Mouse (Mus musculus): ENCODE data around the gene Mus81. TPM values are rescaled to one million over a fixed set of nuclear protein-coding genes. Genes with fewer than 3 reads are reported as not detected.
A peak's percentile ranks its signal among the peaks of the same experiment; 100 is the strongest.
"Not testable (repeated sequence)": the region's sequence is repeated elsewhere in the genome, so short reads cannot be mapped to it uniquely, and the experiment has no call there.

The Mus81 gene
- polyA plus RNA-seq, 1 experiment: 55.9 TPM

- TF ChIP-seq CTCF (IDR thresholded peaks at IDR 0.05; ENCODE audit: control insufficient read depth, insufficient read depth, low read length) (no peak), POLR2A (IDR thresholded peaks at IDR 0.05; ENCODE audit: borderline replicate concordance, control insufficient read depth, low read depth, low read length) (no peak)
- Histone ChIP-seq H3K4me1 (ENCODE audit: control insufficient read depth, insufficient read depth, low read length) (no peaks in the 10 kb centered on the region), H3K27ac (ENCODE audit: control insufficient read depth, insufficient read depth, low read depth, low read length, poor library complexity) (no peak overlapping the region), H3K4me3 (replicated peaks; ENCODE audit: control insufficient read depth, low read depth, low read length) (no peak overlapping the region)
- 87% methylated on average over 2 of the region's 2 CpGs for WGBS
These were observed 12.2 kb upstream of the Mus81 start for GRCm38 (mm10) chr19:5500330-5500875.

GRCm38 (mm10) chr19:5496052-5496370 lies 7.8 kb upstream of the Mus81 start:
- Histone ChIP-seq H3K4me3 (replicated peaks; ENCODE audit: control insufficient read depth, low read depth, low read length) (no peak overlapping the region), H3K27ac (ENCODE audit: control insufficient read depth, insufficient read depth, low read depth, low read length, poor library complexity) (no peak overlapping the region), H3K4me1 (ENCODE audit: control insufficient read depth, insufficient read depth, low read length) (no peaks in the 10 kb centered on the region)
- 91% methylated on average over 16 of the region's 16 CpGs for WGBS
- TF ChIP-seq POLR2A (IDR thresholded peaks at IDR 0.05; ENCODE audit: borderline replicate concordance, control insufficient read depth, low read depth, low read length) (no peak), CTCF (IDR thresholded peaks at IDR 0.05; ENCODE audit: control insufficient read depth, insufficient read depth, low read length) (no peak)

- WGBS: 87% methylated on average over 12 of the region's 12 CpGs
- no peaks in the 10 kb centered on the region for H3K4me1 ChIP-seq (ENCODE audit: control insufficient read depth, insufficient read depth, low read length)
- TF ChIP-seq POLR2A (IDR thresholded peaks at IDR 0.05; ENCODE audit: borderline replicate concordance, control insufficient read depth, low read depth, low read length): no peak
- H3K4me3 ChIP-seq (replicated peaks; ENCODE audit: control insufficient read depth, low read depth, low read length): no peak overlapping the region
- H3K27ac ChIP-seq (ENCODE audit: control insufficient read depth, insufficient read depth, low read depth, low read length, poor library complexity): no peak overlapping the region
These were observed 7.3 kb upstream of the Mus81 start for GRCm38 (mm10) chr19:5495353-5496051.

- TF ChIP-seq POLR2A (IDR thresholded peaks at IDR 0.05; ENCODE audit: borderline replicate concordance, control insufficient read depth, low read depth, low read length): no peak
- Histone ChIP-seq H3K27ac (ENCODE audit: control insufficient read depth, insufficient read depth, low read depth, low read length, poor library complexity) (no peak overlapping the region), H3K4me1 (ENCODE audit: control insufficient read depth, insufficient read depth, low read length) (no peaks in the 10 kb centered on the region), H3K4me3 (replicated peaks; ENCODE audit: control insufficient read depth, low read depth, low read length) (no peak overlapping the region)
- 85% methylated on average over 3 of the region's 3 CpGs for WGBS
These were observed 6.1 kb upstream of the Mus81 start for GRCm38 (mm10) chr19:5494314-5494713.

DNA sequence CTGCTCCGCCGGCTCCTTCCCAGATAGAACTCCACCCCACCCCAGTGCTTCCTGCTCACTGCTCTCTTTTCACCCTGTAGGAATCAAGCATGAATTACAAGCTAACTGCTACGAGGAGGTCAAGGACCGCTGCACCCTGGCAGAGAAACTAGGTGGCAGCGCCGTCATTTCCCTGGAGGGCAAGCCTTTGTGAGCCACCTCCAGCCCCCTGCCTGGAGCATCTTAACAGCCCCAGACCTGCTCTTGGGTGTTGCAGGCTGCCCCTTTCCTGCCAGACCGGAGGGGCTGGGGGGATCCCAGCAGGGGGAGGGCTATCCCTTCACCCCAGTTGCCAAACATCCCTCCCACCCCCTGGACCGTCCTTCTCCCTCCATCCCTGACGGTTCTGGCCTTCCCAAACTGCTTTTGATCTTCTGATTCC lies 5.1 kb upstream of the Mus81 start:
- 81% methylated on average over 9 of the region's 9 CpGs for WGBS

GRCm38 (mm10) chr19:5492641-5493040 lies 4.4 kb upstream of the Mus81 start:
- WGBS: 73% methylated on average over 4 of the region's 4 CpGs
- no peak overlapping the region for H3K27ac ChIP-seq (ENCODE audit: control insufficient read depth, insufficient read depth, low read depth, low read length, poor library complexity)
- H3K4me3 ChIP-seq (replicated peaks; ENCODE audit: control insufficient read depth, low read depth, low read length): no peak overlapping the region
- TF ChIP-seq POLR2A (IDR thresholded peaks at IDR 0.05; ENCODE audit: borderline replicate concordance, control insufficient read depth, low read depth, low read length) (no peak), CTCF (IDR thresholded peaks at IDR 0.05; ENCODE audit: control insufficient read depth, insufficient read depth, low read length) (no peak)
- H3K4me1 ChIP-seq (ENCODE audit: control insufficient read depth, insufficient read depth, low read length): peaks cover under 1% of the 10 kb centered on the region; the same call in 1 of the 2 replicates

More for the DNA sequence above, 5.1 kb upstream of the Mus81 start:
- H3K4me3 ChIP-seq (replicated peaks; ENCODE audit: control insufficient read depth, low read depth, low read length); H3K4me1 ChIP-seq (ENCODE audit: control insufficient read depth, insufficient read depth, low read length); H3K27ac ChIP-seq (ENCODE audit: control insufficient read depth, insufficient read depth, low read depth, low read length, poor library complexity): not testable (repeated sequence)

- peaks cover 2% of the 10 kb centered on the region; the same call in 1 of the 2 replicates for H3K4me1 ChIP-seq (ENCODE audit: control insufficient read depth, insufficient read depth, low read length)
- peak overlapping the region; percentile 91 for H3K4me3 ChIP-seq (replicated peaks; ENCODE audit: control insufficient read depth, low read depth, low read length)
- peak overlapping the region; percentile 97 for H3K27ac ChIP-seq (ENCODE audit: control insufficient read depth, insufficient read depth, low read depth, low read length, poor library complexity)
- TF ChIP-seq CTCF (IDR thresholded peaks at IDR 0.05; ENCODE audit: control insufficient read depth, insufficient read depth, low read length) (no peak), POLR2A (IDR thresholded peaks at IDR 0.05; ENCODE audit: borderline replicate concordance, control insufficient read depth, low read depth, low read length) (peak; percentile 79; the same call in 1 of the 2 replicates)
- under 1% methylated on average over 59 of the region's 59 CpGs for WGBS
These were observed 2.9 kb upstream of the Mus81 start for GRCm38 (mm10) chr19:5490898-5491708.

DNA sequence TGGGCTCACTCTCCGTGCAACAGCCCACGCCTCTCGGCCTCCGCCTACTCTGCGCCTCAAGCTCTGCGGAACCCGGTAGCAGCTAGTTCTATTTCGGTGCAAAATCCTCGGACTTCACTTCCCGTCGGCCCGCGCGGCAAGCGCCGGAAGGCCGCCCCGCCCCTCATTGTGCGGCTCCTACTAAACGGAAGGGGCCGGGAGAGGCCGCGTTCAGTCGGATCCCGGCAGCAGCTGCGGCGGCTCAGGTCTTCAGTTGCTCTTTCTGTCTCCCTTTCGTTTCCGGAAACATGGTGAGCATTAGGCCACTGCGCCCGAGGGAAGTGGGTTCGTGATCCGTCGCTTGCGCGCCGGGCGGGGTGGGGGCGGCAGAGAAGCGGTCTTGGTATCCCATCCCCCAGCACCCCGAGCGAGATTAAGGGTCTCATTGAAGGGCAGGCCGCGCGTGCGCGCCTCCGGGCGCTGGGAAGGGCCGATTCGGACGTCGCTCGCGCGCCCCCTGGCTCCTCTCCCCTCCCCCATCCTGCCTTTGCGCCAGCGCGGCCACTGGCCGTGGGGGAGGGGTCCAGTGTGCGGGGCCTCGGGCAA lies 2.2 kb upstream of the Mus81 start, which contains the start of gene Cfl1:
Gene Cfl1 (plus strand): TSS at position 143 of the 585 bp plus-strand sequence.
- Histone ChIP-seq H3K4me1 (ENCODE audit: control insufficient read depth, insufficient read depth, low read length) (peaks cover 2% of the 10 kb centered on the region; the same call in 1 of the 2 replicates), H3K4me3 (replicated peaks; ENCODE audit: control insufficient read depth, low read depth, low read length) (peak within 1 kb of the TSS; percentile 91), H3K27ac (ENCODE audit: control insufficient read depth, insufficient read depth, low read depth, low read length, poor library complexity) (peak within 1 kb of the TSS; percentile 97)
- under 1% methylated on average over 62 of the region's 62 CpGs for WGBS
- TF ChIP-seq POLR2A (IDR thresholded peaks at IDR 0.05; ENCODE audit: borderline replicate concordance, control insufficient read depth, low read depth, low read length) (peak; percentile 89; the same call in 1 of the 2 replicates), CTCF (IDR thresholded peaks at IDR 0.05; ENCODE audit: control insufficient read depth, insufficient read depth, low read length) (no peak)

DNA sequence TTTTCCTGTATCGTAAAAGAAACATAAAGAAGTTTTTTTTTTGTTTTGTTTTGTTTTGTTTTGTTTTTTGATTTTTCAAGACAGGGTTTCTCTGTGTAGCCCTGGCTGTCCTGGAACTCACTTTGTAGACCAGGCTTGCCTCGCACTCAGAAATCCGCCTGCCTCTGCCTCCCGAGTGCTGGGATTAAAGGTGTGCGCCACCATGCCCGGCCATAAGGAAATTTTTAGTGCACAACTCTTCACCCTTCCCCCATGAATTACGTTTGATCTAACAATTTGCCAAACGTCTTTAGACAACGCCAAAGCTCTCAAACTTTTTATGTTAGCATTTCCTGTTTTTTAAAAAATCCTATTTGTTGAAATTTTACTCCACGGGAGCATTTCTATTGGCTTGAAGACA lies 1.5 kb upstream of the Mus81 start:
- H3K4me3 ChIP-seq (replicated peaks; ENCODE audit: control insufficient read depth, low read depth, low read length): not testable (repeated sequence)
- 14% methylated on average over 10 of the region's 10 CpGs for WGBS

More for the DNA sequence above, 1.5 kb upstream of the Mus81 start:
- H3K4me1 ChIP-seq (ENCODE audit: control insufficient read depth, insufficient read depth, low read length): not testable (repeated sequence)
- peak overlapping the region; percentile 94 for H3K27ac ChIP-seq (ENCODE audit: control insufficient read depth, insufficient read depth, low read depth, low read length, poor library complexity)

All from bone marrow, adult 2 months (tissue).